Mouse (Mus musculus) CH12.LX (cell line): ENCODE data around the gene Izumo3. TPM values are rescaled to one million over a fixed set of nuclear protein-coding genes. Genes with fewer than 3 reads are reported as not detected.

Source experiments
- DNase-seq: peaks from one replicate; pipeline ENCODE4 v3.0.0-alpha.2; 2013; ENCODE audit errors: extremely low read depth
- H3K27ac ChIP-seq: 2 replicates; pipeline ENCODE4 v1.5.1; 2012; ENCODE audit warnings: low read depth, mild to moderate bottlenecking, control low read depth, moderate library complexity; ENCODE audit not compliant: insufficient read depth
- H3K27me3 ChIP-seq: replicated peaks from 2 replicates; pipeline ENCODE3; 2012; ENCODE audit warnings: inconsistent platforms
- H3K36me3 ChIP-seq, 2 experiments: replicated peaks in 1 of 2; 2 replicates each; pipeline versions ENCODE3 to v1.6.1; 2012; ENCODE audit warnings: inconsistent platforms in 1 of 2, low read length in 1 of 2, mild to moderate bottlenecking in 1 of 2, mixed read lengths in 1 of 2, moderate library complexity in 1 of 2; ENCODE audit not compliant: control insufficient read depth in 1 of 2, insufficient read depth in 1 of 2
- H3K4me1 ChIP-seq, 2 experiments: 2 replicates each; pipeline ENCODE4 v1.6.1; 2012; ENCODE audit warnings: inconsistent platforms in 1 of 2, moderate library complexity in 1 of 2; ENCODE audit not compliant: insufficient read depth in 2 of 2, control insufficient read depth in 1 of 2
- H3K4me2 ChIP-seq: 2 replicates; pipeline ENCODE4 v1.6.1; 2012; ENCODE audit warnings: low read depth, mild to moderate bottlenecking, control low read depth; ENCODE audit not compliant: poor library complexity, insufficient read depth, severe bottlenecking
- H3K4me3 ChIP-seq, 3 experiments: fragments of 150-350 bp in 1 of 3; sonication (generic) in 1 of 3; replicated peaks in 1 of 3; 2 replicates each; pipeline versions ENCODE3 to v1.5.1; 2011 to 2012; ENCODE audit warnings: low read depth in 2 of 3, low read length in 2 of 3, mild to moderate bottlenecking in 2 of 3, moderate library complexity in 2 of 3, control low read depth in 1 of 3, improper control_type of control experiment in 1 of 3, inconsistent platforms in 1 of 3, mixed read lengths in 1 of 3; ENCODE audit not compliant: poor library complexity in 1 of 3
- H3K79me2 ChIP-seq: replicated peaks from 2 replicates; pipeline ENCODE4 v1.6.1; 2012; ENCODE audit warnings: mild to moderate bottlenecking, moderate library complexity; ENCODE audit not compliant: control insufficient read depth, poor library complexity, insufficient read depth, severe bottlenecking; ENCODE audit errors: extremely low read depth
- H3K9ac ChIP-seq: 2 replicates; pipeline ENCODE4 v1.6.1; 2012; ENCODE audit warnings: low read depth, mild to moderate bottlenecking, control low read depth, moderate library complexity; ENCODE audit not compliant: insufficient read depth
- H3K9me3 ChIP-seq: replicated peaks from 2 replicates; pipeline ENCODE3; 2012; ENCODE audit warnings: low read length, inconsistent platforms, mixed read lengths
- BHLHE40 ChIP-seq: IDR thresholded peaks from 2 replicates; pipeline ENCODE4 v1.6.1; 2011; ENCODE audit warnings: mild to moderate bottlenecking, low read depth, low read length, improper control_type of control experiment
- CHD1 ChIP-seq: IDR thresholded peaks from 2 replicates; pipeline ENCODE4 v1.6.1; 2012; ENCODE audit warnings: low read depth, low read length, improper control_type of control experiment, inconsistent platforms
- E2F4 ChIP-seq: IDR thresholded peaks from 2 replicates; pipeline ENCODE4 v1.6.1; 2011; ENCODE audit warnings: low read depth, low read length, improper control_type of control experiment; ENCODE audit not compliant: insufficient replicate concordance
- GABPA ChIP-seq: IDR thresholded peaks from 2 replicates; pipeline ENCODE4 v1.6.1; 2012; ENCODE audit warnings: low read depth, low read length, improper control_type of control experiment, inconsistent platforms; ENCODE audit not compliant: insufficient replicate concordance
- HCFC1 ChIP-seq: IDR thresholded peaks from 2 replicates; pipeline ENCODE4 v1.6.1; 2012; ENCODE audit warnings: low read depth, mild to moderate bottlenecking, inconsistent platforms, low read length, improper control_type of control experiment
- MAFK ChIP-seq: IDR thresholded peaks from 2 replicates; pipeline ENCODE4 v1.6.1; 2011; ENCODE audit warnings: low read length, improper control_type of control experiment; ENCODE audit not compliant: insufficient replicate concordance
- MAX ChIP-seq: IDR thresholded peaks from 2 replicates; pipeline ENCODE4 v1.6.1; 2011; ENCODE audit warnings: low read length, improper control_type of control experiment
- MEF2A ChIP-seq: IDR thresholded peaks from 2 replicates; pipeline ENCODE4 v1.6.1; 2014; ENCODE audit warnings: low read depth, mild to moderate bottlenecking, inconsistent platforms, low read length, improper control_type of control experiment, borderline replicate concordance
- MYC ChIP-seq: IDR thresholded peaks from 2 replicates; pipeline ENCODE4 v1.6.1; 2011; ENCODE audit warnings: low read depth, mild to moderate bottlenecking, improper control_type of control experiment, low read length
- NELFE ChIP-seq: IDR thresholded peaks from 2 replicates; pipeline ENCODE4 v1.6.1; 2011; ENCODE audit warnings: low read depth, low read length, improper control_type of control experiment
- POLR2A ChIP-seq: IDR thresholded peaks from 2 replicates; pipeline ENCODE4 v1.6.1; 2011; ENCODE audit warnings: low read depth, mild to moderate bottlenecking, improper control_type of control experiment, low read length
- POLR2AphosphoS2 ChIP-seq: IDR thresholded peaks from 2 replicates; pipeline ENCODE4 v1.6.1; 2011; ENCODE audit warnings: low read depth, low read length, improper control_type of control experiment
- RAD21 ChIP-seq: IDR thresholded peaks from 2 replicates; pipeline ENCODE4 v1.6.1; 2011; ENCODE audit warnings: low read depth, mild to moderate bottlenecking, low read length, improper control_type of control experiment, moderate library complexity
- RCOR1 ChIP-seq: conservative IDR thresholded peaks from 2 replicates; pipeline ENCODE4 v1.6.1; 2012; ENCODE audit warnings: low read depth, mild to moderate bottlenecking, inconsistent platforms, low read length, improper control_type of control experiment
- SIN3A ChIP-seq: IDR thresholded peaks from 2 replicates; pipeline ENCODE4 v1.6.1; 2012; ENCODE audit warnings: low read length, improper control_type of control experiment, inconsistent platforms
- TBP ChIP-seq: conservative IDR thresholded peaks from 2 replicates; pipeline ENCODE4 v1.6.1; 2011; ENCODE audit warnings: low read depth, low read length, improper control_type of control experiment
- TCF12 ChIP-seq: IDR thresholded peaks from 2 replicates; pipeline ENCODE4 v1.6.1; 2014; ENCODE audit warnings: low read depth, mild to moderate bottlenecking, inconsistent platforms, low read length, improper control_type of control experiment
- USF2 ChIP-seq: conservative IDR thresholded peaks from 2 replicates; pipeline ENCODE4 v1.6.1; 2011; ENCODE audit warnings: low read depth, low read length, improper control_type of control experiment
- ZMIZ1 ChIP-seq: IDR thresholded peaks from 2 replicates; pipeline ENCODE4 v1.6.1; 2012; ENCODE audit warnings: low read depth, mild to moderate bottlenecking, inconsistent platforms, low read length, improper control_type of control experiment
- ZNF384 ChIP-seq: IDR thresholded peaks from 2 replicates; pipeline ENCODE4 v1.6.1; 2012; ENCODE audit warnings: low read depth, low read length, improper control_type of control experiment, inconsistent platforms
- dilution Hi-C: fragments of 300-500 bp; cut with MboI; formaldehyde crosslinking; loops from 2 replicates; pipeline ENCODE4 v1.14.3; 2020; ENCODE audit warnings: low sequenced_read_pairs; ENCODE audit not compliant: extremely low pct_unique_long_range_greater_than_20kb, extremely low pct_ligation_motif_present
- in situ Hi-C: fragments of 300-500 bp; cut with MboI; formaldehyde crosslinking; loops from 3 replicates; pipeline ENCODE4 v1.14.3; 2019; ENCODE audit warnings: low sequenced_read_pairs, low pct_ligation_motif_present, low pct_unique_long_range_greater_than_20kb, mixed read lengths
- polyA plus RNA-seq: library from polyadenylated mRNA; unstranded; fragments of >175 nt; gene quantifications from 2 replicates; pipeline ENCODE4 v1.2.1, GENCODE M21; 2012; ENCODE audit warnings: low read depth; ENCODE audit not compliant: insufficient read length
- total RNA-seq, 2 experiments: library from RNA; depleted of rRNA; stranded (reverse); fragments of 300-350 nt in 1 of 2; fragments of >200 nt in 1 of 2; gene quantifications; 2 replicates each; pipeline ENCODE4 v1.2.3; 2012 to 2014

Izumo3 gene
- total and polyA plus RNA-seq, 3 experiments: not detected

- H3K36me3 ChIP-seq: no peaks in the 10 kb centered on the region
- H3K4me2 ChIP-seq: no peak overlapping the region
- H3K9ac ChIP-seq: no peak overlapping the region
- no peak overlapping the region for H3K4me3 ChIP-seq
- H3K4me1 ChIP-seq: no peaks in the 10 kb centered on the region
- no peaks in the 10 kb centered on the region for H3K79me2 ChIP-seq
- H3K27me3 ChIP-seq: no peaks in the 10 kb centered on the region
- H3K27ac ChIP-seq: no peak overlapping the region
- no peak for DNase-seq
- in situ Hi-C loops: no loop called here
- TF ChIP-seq E2F4: no peak
- no peak for TF ChIP-seq RAD21
- TF ChIP-seq MYC: no peak
- TF ChIP-seq HCFC1: no peak
- TF ChIP-seq MAFK: no peak
- TF ChIP-seq MAX: no peak
- TF ChIP-seq ZMIZ1: no peak
- no peak for TF ChIP-seq POLR2A
- TF ChIP-seq NELFE: no peak
- no peak for TF ChIP-seq ZNF384
- peaks cover 21% of the 10 kb centered on the region for H3K9me3 ChIP-seq
- dilution Hi-C loops: no loop called here
Observed at GRCm38 (mm10) chr4:92111390-92111988, 35.5 kb downstream of the Izumo3 start.

GRCm38 (mm10) chr4:92097386-92097785, 49.6 kb downstream of the Izumo3 start:
- Histone ChIP-seq H3K36me3 (no peaks in the 10 kb centered on the region), H3K79me2 (no peaks in the 10 kb centered on the region), H3K4me3 (no peak overlapping the region), H3K9ac (no peak overlapping the region), H3K4me1 (no peaks in the 10 kb centered on the region), H3K27ac (no peak overlapping the region), H3K9me3 (peaks cover 21% of the 10 kb centered on the region), H3K27me3 (no peaks in the 10 kb centered on the region), H3K4me2 (no peak overlapping the region)
- in situ Hi-C loops (no loop called here), dilution Hi-C loops (no loop called here)
- no peak for DNase-seq
- TF ChIP-seq POLR2A (no peak), MYC (no peak), CHD1 (no peak), TBP (no peak), BHLHE40 (no peak), RCOR1 (no peak), GABPA (no peak), MEF2A (no peak), HCFC1 (no peak), SIN3A (no peak), USF2 (no peak), TCF12 (no peak), NELFE (no peak), MAFK (no peak), POLR2AphosphoS2 (no peak)
